Mouse (Mus musculus) megakaryocyte, embryonic 14.5 days (primary cell): ENCODE results near the gene Apol9b. TPM values are rescaled to one million over a fixed set of nuclear protein-coding genes. Genes with fewer than 3 reads are reported as not detected.
A peak's percentile ranks its signal among the peaks of the same experiment; 100 is the strongest.

Experiments
- H3K27me3 ChIP-seq: replicated peaks from 2 replicates; pipeline ENCODE3; 2012; ENCODE audit warnings: inconsistent platforms
- H3K36me3 ChIP-seq: replicated peaks from 2 replicates; pipeline ENCODE3; 2012; ENCODE audit warnings: low read length, inconsistent platforms, mixed read lengths
- H3K4me1 ChIP-seq: 2 replicates; pipeline ENCODE4 v1.6.1; 2012; ENCODE audit warnings: inconsistent platforms
- H3K4me3 ChIP-seq: replicated peaks from 2 replicates; pipeline ENCODE3; 2012; ENCODE audit warnings: moderate library complexity, mild to moderate bottlenecking, inconsistent platforms
- H3K9me3 ChIP-seq: 2 replicates; pipeline ENCODE4 v1.6.1; 2012; ENCODE audit warnings: inconsistent platforms
- FLI1 ChIP-seq: IDR thresholded peaks from 2 replicates; pipeline ENCODE4 v1.6.1; 2012; ENCODE audit warnings: low read length, inconsistent platforms, mixed read lengths
- GATA1 ChIP-seq: IDR thresholded peaks from 3 replicates; pipeline ENCODE4 v1.6.1; 2012; ENCODE audit warnings: mixed read lengths, low read length, inconsistent platforms, borderline replicate concordance
- polyA plus RNA-seq: library from polyadenylated mRNA; stranded (reverse); fragments of >175 nt; gene quantifications from 2 replicates; pipeline ENCODE4 v1.2.3, GENCODE M21; 2012; ENCODE audit warnings: low replicate concordance; ENCODE audit not compliant: insufficient read depth

Apol9b gene
- polyA plus RNA-seq, 1 experiment: 1.2 TPM

- H3K36me3 ChIP-seq: peaks cover 27% of the 10 kb centered on the region
- peaks cover 35% of the 10 kb centered on the region for H3K27me3 ChIP-seq
- H3K4me3 ChIP-seq: no peak overlapping the region
- no peak for TF ChIP-seq GATA1
- no peak for TF ChIP-seq FLI1
- peaks cover 15% of the 10 kb centered on the region for H3K9me3 ChIP-seq
- H3K4me1 ChIP-seq: peaks cover 21% of the 10 kb centered on the region
Measured at GRCm38 (mm10) chr15:77750461-77750860, 21.6 kb downstream of the Apol9b start.

- no peak for TF ChIP-seq GATA1
- TF ChIP-seq FLI1: no peak
- peaks cover 15% of the 10 kb centered on the region for H3K9me3 ChIP-seq
- no peak overlapping the region for H3K4me3 ChIP-seq
- H3K27me3 ChIP-seq: peaks cover 21% of the 10 kb centered on the region
- peaks cover 38% of the 10 kb centered on the region for H3K4me1 ChIP-seq
- peaks cover 22% of the 10 kb centered on the region for H3K36me3 ChIP-seq
Measured at GRCm38 (mm10) chr15:77752443-77752842, 23.6 kb downstream of the Apol9b start.

DNA sequence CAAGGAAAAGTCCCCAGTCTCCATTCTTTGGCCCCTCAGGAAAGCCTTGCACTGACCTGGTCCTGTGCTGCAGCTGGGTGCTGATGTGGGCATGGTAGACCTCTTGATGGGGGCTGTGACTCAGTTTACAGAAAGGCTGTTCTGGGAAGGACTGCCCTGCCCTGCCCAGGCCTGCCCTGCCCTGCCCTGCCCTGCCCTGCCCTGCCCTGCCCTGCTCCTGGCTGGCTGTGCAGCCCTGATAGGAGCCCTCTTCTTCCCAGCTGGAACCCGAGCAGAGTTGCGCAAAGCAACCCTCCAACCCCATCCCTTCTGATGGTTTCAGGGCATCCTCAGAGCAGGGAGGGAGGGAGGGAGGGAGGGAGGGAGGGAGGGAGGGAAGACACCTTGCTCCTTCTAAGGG, 26.3 kb downstream of the Apol9b start:
- TF ChIP-seq GATA1: no peak
- no peak for TF ChIP-seq FLI1
- H3K36me3 ChIP-seq: peaks cover 21% of the 10 kb centered on the region
- peaks cover 39% of the 10 kb centered on the region for H3K4me1 ChIP-seq
- H3K4me3 ChIP-seq: no peak overlapping the region
- no peaks in the 10 kb centered on the region for H3K9me3 ChIP-seq
- H3K27me3 ChIP-seq: peaks cover 8% of the 10 kb centered on the region

DNA sequence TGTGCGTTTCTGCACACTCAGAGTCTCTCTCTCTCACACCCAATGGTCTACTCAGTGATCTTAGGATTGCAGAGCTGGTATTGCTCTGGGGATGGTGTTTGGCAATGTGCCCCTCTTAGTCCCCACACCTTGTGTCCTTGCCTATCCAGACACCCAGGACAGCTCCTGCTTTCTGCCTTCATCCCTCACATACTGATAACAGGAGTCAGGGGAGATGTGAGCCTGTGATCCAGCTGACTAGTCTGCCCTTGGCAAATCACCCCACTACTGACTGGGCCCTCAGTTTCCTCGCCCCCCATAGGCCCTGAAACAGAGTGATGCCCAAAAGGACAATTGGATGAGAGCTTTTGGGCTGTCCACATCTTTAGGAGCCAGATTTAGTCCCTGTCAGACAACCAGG, 27.2 kb downstream of the Apol9b start:
- no peak overlapping the region for H3K4me3 ChIP-seq
- TF ChIP-seq GATA1: no peak
- no peaks in the 10 kb centered on the region for H3K9me3 ChIP-seq
- peaks cover 27% of the 10 kb centered on the region for H3K36me3 ChIP-seq
- peaks cover 8% of the 10 kb centered on the region for H3K27me3 ChIP-seq
- peaks cover 42% of the 10 kb centered on the region for H3K4me1 ChIP-seq

- no peaks in the 10 kb centered on the region for H3K9me3 ChIP-seq
- peaks cover 8% of the 10 kb centered on the region for H3K27me3 ChIP-seq
- TF ChIP-seq FLI1: no peak
- no peak for TF ChIP-seq GATA1
- peaks cover 34% of the 10 kb centered on the region for H3K36me3 ChIP-seq
- H3K4me1 ChIP-seq: peaks cover 41% of the 10 kb centered on the region
- peak within 1 kb of the TSS; percentile 56 for H3K4me3 ChIP-seq
Measured at GRCm38 (mm10) chr15:77756848-77757247, 28.0 kb downstream of the Apol9b start, which contains the start of gene Apol8. Gene Apol8 (minus strand): TSS chr15:77757003.

DNA sequence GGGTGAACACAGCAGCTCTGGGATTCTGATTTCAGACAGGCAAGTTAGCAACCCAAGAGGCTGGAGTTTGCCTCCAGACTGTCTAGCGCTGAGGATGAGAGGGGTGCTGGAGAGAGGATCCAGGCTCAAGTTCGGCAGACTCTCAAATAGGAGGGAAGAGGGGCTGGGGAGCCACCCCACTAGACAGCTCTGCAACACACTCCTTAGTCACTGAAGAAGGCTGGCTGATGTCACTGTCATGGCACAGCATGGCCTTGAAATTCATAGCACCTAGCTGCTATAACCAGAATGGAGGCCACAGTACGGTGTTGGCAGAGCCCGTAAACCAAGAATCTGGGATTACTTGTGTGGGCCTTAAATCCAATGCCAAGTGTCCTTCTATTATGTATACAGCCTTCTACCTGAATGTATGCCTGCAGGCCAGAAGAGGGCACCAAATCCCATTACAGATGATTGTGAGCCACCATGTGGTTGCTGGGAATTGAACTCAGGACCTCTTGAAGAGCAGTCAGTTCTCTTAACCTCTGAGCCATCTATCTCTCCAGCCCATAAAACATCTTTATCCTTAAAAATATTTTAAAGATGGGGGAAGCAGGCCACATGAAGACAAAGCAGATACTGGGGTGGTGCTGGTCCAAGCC, 28.9 kb downstream of the Apol9b start:
- Histone ChIP-seq H3K36me3 (peaks cover 43% of the 10 kb centered on the region), H3K9me3 (no peaks in the 10 kb centered on the region), H3K27me3 (peaks cover 4% of the 10 kb centered on the region), H3K4me3 (no peak overlapping the region), H3K4me1 (peaks cover 43% of the 10 kb centered on the region)
- TF ChIP-seq GATA1 (no peak), FLI1 (no peak)

GRCm38 (mm10) chr15:77760037-77760436, 31.2 kb downstream of the Apol9b start:
- TF ChIP-seq GATA1: no peak
- no peak for TF ChIP-seq FLI1
- Histone ChIP-seq H3K27me3 (no peaks in the 10 kb centered on the region), H3K9me3 (no peaks in the 10 kb centered on the region), H3K36me3 (peaks cover 66% of the 10 kb centered on the region), H3K4me1 (peaks cover 62% of the 10 kb centered on the region), H3K4me3 (no peak overlapping the region)

- H3K4me1 ChIP-seq: peaks cover 63% of the 10 kb centered on the region
- TF ChIP-seq FLI1 (no peak), GATA1 (no peak)
- no peaks in the 10 kb centered on the region for H3K27me3 ChIP-seq
- no peaks in the 10 kb centered on the region for H3K9me3 ChIP-seq
- no peak overlapping the region for H3K4me3 ChIP-seq
- H3K36me3 ChIP-seq: peaks cover 77% of the 10 kb centered on the region
Measured at GRCm38 (mm10) chr15:77761083-77761482, 32.2 kb downstream of the Apol9b start.

GRCm38 (mm10) chr15:77761561-77762380, 32.9 kb downstream of the Apol9b start:
- Histone ChIP-seq H3K36me3 (peaks cover 84% of the 10 kb centered on the region), H3K9me3 (no peaks in the 10 kb centered on the region), H3K4me3 (no peak overlapping the region), H3K27me3 (no peaks in the 10 kb centered on the region), H3K4me1 (peaks cover 65% of the 10 kb centered on the region)
- no peak for TF ChIP-seq GATA1
- TF ChIP-seq FLI1: no peak

DNA sequence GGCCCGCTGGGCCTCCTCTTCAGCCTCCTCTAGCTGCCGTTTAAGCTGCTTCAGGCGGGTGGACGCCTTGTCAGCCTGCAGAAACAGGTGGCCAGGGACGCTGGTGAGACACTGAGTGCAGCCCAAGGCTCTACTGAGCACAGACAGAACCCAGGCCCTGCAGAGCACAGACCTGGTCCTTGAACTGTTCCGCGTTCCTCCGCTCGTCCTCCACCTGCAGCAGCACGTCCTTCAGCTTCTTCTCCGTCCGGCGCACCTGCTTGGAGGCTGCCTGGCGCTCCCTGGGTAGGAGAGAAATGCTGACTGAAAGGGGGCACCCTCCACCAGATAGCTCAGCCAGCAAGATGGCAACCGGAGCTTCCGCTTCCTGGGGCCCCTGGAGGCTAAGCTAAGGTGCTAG, 34.2 kb downstream of the Apol9b start:
- Histone ChIP-seq H3K4me1 (peaks cover 67% of the 10 kb centered on the region), H3K36me3 (peaks cover 96% of the 10 kb centered on the region), H3K4me3 (no peak overlapping the region), H3K27me3 (no peaks in the 10 kb centered on the region), H3K9me3 (no peaks in the 10 kb centered on the region)
- TF ChIP-seq FLI1: no peak
- no peak for TF ChIP-seq GATA1
